Mouse (Mus musculus) stomach, postnatal 0 days (tissue): ENCODE results near the gene F11.

ENCODE experiments used
- CTCF ChIP-seq: IDR thresholded peaks from 2 replicates; pipeline ENCODE4 v1.5.1; 2016; ENCODE audit warnings: antibody characterized with exemption, low read depth, mild to moderate bottlenecking, moderate library complexity
- EP300 ChIP-seq: optimal IDR thresholded peaks from 2 replicates; pipeline ENCODE3; 2016; ENCODE audit warnings: antibody characterized with exemption

- TF ChIP-seq CTCF (no peak), EP300 (no peak)
Observed at GRCm38 (mm10) chr8:45195954-45196526, 65.8 kb downstream of the F11 start.
